Mouse (Mus musculus) spleen, postnatal 36 days (tissue): Measurements from ENCODE around the gene Aspdh.

Experiments
- DNase-seq, 2 experiments: peaks; one replicate each; pipeline ENCODE4 v3.0.0; 2022; ENCODE audit warnings: low spot score in 2 of 2, mixed read lengths in 1 of 2

The Aspdh gene

GRCm38 (mm10) chr7:44446070-44446855 is 18.9 kb upstream of the Aspdh start:
- no peak for DNase-seq

DNA sequence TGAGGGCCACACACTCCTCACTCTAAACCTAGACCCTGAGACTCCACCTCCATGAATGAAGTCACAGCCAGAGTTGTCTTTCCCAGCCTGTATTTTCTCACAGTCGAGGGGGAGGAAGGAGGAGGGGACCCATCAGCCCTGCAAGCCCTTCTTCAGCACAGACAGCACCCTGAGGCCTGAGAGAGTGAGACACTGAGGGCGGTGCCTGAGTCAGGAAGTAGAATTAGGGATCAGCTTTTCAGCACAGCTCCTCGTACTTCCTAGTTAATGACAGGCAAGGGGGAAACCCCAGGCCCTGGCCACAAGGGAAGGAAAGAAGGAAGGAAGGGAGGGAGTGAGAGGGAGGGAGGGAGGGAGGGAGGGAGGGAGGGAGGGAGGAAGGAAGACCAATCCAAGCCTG is 11.9 kb upstream of the Aspdh start:
- no peak for DNase-seq

DNA sequence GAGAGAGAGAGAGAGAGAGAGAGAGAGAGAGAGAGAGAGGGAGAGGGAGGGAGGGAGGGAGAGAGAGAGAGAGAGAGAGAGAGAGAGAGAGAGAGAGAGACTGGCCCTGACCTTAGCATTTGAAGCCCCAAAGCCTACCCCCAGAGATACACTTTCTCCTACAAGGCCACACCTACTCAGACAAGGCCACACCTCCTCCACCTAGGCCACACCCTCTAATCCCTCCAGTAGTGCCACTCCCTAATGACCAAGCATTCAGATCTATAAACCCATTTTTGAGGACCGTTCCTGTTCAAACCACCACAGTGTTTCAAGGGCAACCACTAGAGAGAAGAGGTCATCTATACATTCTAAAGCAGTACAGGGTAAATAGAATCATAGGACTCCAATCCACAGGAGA is 8.9 kb upstream of the Aspdh start:
- no peak for DNase-seq

GRCm38 (mm10) chr7:44460067-44460466 is 5.1 kb upstream of the Aspdh start:
- DNase-seq, result no peak

DNA sequence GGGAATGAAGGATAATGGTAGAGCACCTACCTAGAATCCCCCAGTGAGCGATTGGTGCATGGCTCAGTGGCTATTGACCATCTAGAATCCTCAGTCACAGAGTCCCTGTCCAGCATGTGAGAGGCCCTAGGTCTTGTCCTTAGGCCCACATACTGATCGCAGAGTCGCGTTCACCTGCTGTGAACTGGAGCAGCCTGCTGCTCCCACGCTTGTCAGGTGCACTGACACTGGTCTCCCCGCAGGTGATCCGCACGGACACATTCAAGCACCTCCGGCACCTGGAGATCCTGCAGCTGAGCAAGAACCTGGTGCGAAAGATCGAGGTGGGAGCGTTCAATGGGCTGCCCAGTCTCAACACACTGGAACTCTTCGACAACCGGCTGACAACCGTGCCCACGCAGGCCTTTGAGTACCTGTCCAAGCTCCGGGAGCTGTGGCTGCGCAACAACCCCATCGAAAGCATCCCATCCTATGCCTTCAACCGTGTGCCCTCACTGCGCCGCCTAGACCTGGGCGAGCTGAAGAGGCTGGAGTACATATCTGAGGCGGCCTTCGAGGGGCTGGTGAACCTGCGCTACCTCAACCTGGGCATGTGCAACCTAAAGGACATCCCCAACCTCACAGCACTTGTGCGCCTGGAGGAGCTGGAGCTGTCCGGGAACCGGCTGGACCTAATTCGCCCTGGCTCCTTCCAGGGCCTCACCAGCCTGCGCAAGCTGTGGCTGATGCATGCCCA is 4.3 kb upstream of the Aspdh start:
- no peak for DNase-seq

- DNase-seq, result no peak
Observed at GRCm38 (mm10) chr7:44461503-44462217, 3.5 kb upstream of the Aspdh start.

- DNase-seq, result no peak
Observed at GRCm38 (mm10) chr7:44462218-44463055, 2.8 kb upstream of the Aspdh start.

- DNase-seq, result no peak
Observed at GRCm38 (mm10) chr7:44463056-44463425, 2.1 kb upstream of the Aspdh start.

DNA sequence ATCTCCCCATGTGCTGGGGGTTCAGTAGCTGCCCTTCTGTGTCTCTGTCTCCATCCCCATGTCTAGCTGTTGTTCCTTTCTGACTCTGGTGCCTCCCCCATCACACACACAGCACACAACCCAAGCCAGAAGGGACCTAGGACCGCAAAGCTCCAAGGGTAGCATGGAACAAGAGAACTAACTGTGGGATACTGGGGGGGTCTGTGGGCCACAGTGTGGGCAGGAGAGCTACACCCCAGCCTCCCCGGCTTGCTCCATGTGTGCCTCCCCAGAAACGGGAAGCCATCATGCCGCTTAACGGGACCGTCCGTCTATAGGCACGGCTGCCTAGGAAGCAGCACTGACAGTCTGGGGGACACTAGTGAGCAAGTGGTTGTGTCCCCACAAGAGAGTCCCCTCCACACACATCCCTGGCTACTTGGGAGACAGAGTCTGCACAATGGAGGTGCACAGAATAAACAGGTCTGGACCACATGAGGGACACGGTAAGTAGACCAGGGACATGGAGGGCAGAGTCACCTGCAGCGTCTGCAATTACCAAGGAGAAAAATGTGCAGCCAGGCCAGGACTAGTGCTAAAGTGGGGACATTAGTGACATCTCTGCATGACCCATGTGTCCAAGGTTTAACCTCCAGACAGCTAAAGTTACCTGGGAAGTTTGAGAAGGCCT is 1.5 kb upstream of the Aspdh start:
- no peak for DNase-seq

GRCm38 (mm10) chr7:44464511-44464910 is 680 bp upstream of the Aspdh start:
- DNase-seq, result no peak

DNA sequence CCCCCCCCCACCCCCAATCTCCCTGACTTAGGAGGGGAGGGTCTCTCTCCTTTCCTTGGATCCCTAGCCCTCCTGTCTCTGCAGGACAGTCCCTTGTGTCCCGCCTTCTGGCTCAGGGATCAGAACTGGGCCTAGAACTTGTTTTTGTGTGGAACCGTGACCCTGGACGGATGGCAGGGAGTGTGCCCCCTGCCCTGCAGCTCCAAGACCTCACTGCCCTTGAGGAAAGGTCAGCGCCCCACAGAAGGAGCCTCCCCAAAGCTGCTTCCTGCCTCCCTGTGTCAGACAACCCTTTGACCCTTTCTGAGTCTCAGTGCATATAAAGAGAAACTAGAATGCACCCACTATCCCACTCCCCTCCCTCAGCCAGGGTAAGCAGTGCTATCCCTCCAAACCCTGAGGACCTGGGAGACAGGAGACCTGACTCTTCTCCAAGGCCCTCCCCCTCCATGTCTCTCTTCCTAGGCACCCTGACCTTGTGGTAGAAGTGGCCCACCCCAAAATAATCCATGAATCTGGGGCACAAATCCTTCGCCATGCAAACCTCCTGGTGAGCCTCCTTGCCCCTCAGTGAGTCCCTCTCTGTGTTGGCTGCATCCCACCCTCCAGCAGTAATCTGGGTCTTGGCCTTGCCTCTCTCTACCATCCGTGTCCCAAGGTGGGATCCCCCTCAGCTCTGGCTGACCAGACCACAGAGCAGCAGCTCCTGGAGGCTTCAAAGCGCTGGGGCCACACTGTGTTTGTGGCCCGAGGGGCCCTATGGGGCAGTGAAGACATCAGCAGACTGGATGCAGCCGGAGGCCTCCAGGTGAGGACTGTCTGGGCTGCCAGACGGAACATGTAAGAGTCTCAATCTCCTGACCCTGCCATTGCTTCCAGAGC is 1.1 kb downstream of the Aspdh start:
- no peak for DNase-seq

DNA sequence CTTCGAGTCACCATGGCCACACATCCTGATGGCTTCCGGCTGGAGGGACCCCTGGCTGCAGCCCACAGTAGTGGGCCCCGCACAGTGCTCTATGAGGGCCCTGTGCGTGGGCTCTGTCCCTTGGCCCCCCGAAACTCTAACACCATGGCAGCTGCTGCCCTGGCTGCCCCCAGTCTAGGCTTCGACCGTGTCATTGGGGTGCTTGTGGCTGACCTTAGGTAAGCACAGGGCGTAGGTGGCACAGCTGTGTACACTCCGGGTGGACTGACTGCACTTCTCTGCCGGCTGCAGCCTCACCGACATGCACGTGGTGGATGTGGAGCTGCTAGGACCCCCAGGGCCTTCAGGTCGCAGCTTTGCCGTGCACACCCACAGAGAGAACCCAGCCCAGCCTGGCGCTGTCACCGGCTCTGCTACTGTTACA is 1.7 kb downstream of the Aspdh start:
- no peak for DNase-seq

GRCm38 (mm10) chr7:44467811-44468411 is 2.7 kb downstream of the Aspdh start, which contains the start of gene Josd2:
TSS of gene Josd2 (plus strand) at chr7:44467980.
- peak; percentile 96 for DNase-seq

- no peak for DNase-seq
Observed at GRCm38 (mm10) chr7:44468644-44469285, 3.6 kb downstream of the Aspdh start.

DNA sequence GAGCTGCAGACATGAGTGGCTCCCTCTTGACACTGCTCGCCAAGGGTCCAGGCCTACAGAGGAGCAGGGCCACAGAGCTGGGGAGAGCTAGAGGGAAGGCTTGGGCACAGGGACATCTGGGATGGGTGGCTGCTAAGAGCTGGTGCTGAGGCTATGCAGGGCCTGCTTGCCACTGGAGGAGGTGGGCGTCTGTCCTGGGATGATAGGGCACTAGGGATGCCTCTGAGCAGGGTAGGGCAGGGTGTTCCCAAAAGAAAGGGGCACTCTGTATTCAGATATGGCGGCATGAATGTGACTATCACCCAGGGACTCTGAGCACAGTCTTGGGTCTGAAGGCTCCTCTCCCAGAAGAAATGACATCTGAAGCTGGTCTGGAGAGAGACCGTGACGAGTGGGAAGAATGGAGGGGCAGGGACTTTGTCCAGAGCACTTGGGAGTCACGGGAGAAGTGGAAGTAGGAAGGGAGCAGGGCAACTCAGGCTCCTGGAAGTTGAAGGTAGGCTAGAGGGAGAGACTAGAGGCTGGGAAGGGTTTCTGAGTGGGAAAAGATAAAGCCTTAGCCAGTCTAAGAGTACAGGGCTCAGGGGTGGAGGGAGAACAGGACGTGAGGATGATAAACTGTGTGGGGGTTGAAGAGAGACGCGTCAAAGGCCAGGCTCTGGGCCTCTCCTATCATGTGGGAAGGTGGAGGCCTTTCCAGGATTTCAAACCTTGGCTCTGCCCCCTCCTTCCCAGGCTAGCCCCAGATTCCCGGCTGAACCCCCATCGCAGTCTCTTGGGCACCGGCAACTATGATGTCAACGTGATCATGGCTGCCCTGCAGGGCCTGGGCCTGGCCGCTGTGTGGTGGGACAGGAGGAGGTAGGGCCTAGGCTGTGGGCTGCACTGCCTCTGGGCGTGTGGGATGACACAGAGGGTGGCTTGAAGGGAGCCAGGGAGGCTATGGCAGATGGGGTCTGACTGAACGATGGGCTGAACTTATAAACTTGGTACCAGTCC is 4.8 kb downstream of the Aspdh start:
- DNase-seq, result peak; percentile 28 to 51

DNA sequence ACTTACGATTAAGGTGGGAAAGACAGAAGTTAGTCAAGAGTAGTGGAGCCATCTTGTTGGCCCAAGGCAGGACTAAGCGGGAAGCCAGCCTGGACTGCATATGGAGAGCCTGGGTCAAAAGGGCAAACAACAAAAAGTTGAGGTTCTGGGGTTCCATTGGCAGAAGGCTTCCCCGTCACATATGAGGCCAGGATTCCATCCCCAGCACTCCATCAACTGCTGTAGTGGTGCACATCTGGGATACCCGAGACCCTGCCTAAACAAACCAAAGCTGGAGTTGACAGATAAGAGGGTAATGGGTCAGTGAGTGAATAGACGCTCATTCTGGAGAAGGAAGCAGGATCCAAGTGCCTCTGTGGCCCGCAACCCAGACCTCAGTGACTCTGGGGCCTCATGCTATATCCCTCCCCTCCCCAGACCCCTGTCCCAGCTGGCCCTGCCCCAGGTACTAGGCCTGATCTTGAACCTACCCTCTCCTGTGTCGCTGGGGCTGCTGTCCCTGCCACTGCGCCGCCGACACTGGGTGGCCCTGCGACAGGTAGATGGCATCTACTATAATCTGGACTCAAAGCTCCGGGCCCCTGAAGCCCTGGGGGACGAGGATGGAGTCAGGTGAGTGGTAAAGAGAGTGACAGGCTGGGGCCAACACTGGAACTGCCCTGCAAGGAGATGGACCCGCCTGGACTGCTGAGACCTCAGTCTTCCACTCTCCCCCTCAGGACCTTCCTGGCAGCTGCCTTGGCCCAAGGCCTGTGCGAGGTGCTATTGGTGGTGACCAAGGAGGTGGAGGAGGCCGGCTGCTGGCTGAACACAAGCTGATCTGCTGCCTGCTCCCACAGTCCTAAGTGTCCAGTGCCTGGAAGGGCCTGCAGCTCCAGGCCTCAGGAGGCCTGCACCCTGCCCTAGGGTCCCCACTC is 5.8 kb downstream of the Aspdh start:
- DNase-seq, result no peak
